Mouse (Mus musculus) heart, adult 18-20 months (tissue): ENCODE results near the gene Dapp1. TPM values are rescaled to one million over a fixed set of nuclear protein-coding genes. Genes with fewer than 3 reads are reported as not detected.
"Not testable (repeated sequence)": the region's sequence is repeated elsewhere in the genome, so short reads cannot be mapped to it uniquely, and the experiment has no call there.

ENCODE experiments used
- DNase-seq, 2 experiments: peaks; one replicate each; pipeline ENCODE4 v3.0.0; 2021 to 2022; ENCODE audit warnings: mixed read lengths in 1 of 2
- total RNA-seq, 2 experiments: library from RNA; stranded (reverse); gene quantifications; 2 replicates each; pipeline ENCODE4 v1.2.3; 2021

The Dapp1 gene
- total RNA-seq, 2 experiments from 2014 or later = 5.4 to 9.7 TPM

DNA sequence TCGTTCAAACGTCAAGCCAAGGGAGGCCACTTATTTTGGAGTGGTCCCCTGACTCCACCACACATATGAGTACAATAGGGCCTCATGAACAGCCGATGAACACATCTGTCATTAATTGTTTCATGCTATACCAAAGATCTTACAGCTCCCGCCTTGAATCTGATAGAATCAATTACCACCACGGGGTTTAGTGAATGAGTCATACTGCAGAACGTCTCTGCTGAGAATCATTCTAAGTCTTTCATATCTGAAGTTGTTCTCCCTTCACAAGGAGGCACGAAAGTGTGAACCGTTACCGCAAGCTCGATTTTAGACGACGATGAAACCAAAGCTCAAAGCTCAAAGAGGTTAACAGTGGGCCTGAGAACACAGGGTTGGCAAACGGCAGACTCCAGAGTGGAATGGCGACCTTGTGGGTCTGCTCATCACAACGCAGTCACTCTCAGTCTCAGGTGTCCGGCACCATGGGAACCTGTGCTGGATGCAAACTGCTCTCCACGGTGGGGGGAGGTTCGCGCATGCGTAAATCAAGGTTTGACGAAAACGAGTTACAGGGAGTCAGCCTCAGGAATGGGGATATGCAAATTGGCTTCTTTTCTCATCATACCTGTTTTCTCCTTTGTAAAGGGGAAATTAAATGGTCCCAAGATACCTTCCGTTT, 27.0 kb downstream of the Dapp1 start:
- DNase-seq = no peak

DNA sequence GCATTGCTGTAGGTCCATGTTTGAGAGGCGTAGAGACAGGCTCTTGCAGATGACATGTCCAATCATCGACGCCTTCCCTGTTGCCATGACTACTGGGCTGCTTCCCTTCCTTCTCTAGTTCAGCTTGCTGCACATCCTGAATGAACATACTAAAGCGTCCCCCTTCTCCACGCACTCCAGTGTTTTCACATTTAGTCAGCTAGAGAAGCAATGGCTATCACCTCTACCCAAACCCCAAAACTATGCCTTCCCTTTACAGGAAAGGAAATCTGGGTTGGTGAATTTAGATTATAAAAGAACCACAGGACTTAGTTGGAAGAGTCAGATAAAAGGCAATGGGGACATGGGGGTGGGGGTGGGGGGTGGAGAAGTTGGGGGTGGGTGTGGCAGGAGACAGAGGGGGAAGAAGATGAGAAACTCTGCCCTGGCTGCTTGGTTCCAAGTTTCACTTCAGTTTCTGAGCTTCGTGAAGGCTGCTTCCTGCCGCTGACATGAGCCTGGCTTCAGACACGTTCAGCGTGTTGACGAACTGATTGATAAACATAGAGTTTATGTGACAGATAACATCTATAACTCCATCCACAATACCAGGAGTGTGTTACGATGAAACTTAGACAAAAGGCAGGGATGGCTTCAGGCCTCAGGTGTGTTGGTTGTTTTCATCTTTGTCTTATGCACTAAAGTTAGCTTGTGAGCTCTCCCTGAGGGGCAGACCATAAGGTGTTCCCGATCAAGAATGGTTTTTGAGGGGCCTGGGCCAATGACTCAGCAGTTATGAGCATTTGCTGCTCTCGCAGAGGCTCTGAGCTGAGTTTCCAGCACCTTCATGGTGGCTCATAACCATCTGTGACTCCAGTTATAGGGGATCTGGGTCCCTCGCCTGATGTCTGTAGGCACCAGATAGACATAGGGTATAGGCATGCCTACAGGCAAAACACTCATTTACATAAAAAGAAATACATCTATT, 28.1 kb downstream of the Dapp1 start:
- peak in 1 of 2 experiments; percentile 62 for DNase-seq

DNA sequence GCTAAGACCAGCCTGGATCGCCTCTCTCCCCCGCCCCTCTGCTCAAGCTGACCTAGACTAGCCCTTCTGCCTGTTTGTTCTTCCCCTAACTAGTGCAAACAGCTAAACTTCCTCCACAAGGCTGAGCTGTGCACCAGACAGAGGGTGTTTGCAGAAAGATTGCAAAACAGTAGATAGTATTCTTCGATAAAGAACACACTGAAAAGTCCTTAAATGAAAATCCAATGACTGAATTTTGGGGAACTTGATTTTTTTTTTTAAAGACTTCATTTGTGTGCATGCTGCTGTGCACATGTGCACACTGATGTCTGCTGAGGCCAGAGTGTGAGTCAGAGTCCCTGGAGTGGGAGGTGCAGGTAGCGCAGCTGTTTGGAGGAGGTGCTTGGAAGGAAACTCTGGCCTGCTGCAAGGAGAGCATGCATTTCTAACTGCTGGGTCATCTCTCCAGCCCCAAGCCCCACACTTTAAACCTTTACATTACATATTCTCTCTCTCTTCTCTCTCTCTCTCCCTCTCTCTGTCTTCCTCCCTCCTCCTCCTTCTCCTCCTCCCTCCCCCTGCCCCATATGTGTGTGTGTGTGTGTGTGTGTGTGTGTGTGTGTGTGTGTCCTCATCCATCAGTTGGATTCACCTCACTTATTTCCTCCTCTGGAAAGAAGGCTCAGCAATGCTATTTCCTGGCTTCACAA, 29.0 kb downstream of the Dapp1 start:
- peak in 1 of 2 experiments; percentile 75 for DNase-seq

DNA sequence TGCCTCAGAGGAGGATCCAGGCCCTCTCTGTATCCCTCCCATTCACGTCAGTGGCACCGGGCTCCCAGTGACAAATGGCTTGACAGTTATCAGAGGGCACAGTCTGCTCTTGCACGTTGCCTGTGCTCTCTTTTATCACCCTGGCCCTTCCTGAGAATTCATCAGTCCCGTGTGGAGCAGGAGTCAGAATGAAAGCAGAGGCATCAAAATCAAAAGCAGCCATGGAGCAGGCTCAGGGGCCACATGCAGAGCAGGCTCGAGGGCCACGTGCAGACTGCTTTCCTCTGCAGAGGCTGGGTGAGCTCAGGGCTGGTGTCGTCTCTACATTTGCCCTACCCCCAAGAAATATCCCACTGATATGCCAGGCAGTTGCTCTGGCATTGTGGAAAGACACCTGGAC, 29.5 kb downstream of the Dapp1 start:
- no peak for DNase-seq

DNA sequence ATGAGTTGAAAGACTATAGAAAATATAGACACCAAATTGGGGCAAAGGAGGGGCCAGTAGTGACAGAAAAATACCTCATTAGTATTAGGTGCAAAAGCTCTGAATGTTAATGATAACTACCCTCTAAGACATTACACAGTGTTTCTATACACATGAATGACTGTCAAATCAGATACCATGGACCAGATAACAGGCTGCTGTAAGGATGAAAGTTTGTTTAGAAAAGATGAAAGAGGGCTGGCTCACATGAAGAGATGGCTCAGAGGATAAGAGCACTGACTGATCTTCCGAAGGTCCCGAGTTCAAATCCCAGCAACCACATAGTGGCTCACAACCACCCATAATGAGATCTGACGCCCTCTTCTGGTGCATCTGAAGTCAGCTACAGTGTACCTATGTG, 30.0 kb downstream of the Dapp1 start:
- not testable (repeated sequence) for DNase-seq

DNA sequence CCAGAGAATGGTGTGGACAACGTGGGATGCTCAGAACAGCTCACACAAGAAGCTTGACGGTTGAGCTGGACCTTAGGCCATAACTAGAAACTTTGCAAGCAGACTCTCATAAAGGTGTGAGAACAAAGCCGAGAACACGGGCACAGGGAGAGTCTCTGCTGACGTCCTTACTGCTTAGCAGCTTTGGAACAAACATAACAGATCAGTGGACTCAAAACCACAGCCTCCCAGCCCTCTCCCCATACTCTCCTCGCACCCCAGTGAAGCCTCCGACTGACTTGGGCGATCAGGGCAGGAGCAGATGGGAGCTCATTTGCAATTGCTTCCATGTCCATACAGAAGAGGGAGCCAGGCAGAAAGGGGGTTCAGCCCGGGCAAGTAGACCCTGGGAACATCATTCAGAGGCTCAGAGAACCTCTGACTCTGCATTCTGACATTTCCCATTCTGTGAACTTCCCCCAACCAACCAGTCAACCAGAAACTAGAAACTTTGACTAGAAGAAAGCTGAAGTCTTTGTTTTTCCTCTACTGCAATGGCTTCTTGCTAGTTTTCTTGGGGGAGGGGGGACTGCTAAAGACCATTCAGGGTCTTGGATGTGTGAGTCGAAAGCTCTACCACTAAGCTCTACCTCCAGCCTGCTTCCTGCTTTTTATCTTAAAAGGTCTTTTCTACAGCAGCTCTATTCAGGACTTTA, 31.0 kb downstream of the Dapp1 start:
- no peak for DNase-seq

DNA sequence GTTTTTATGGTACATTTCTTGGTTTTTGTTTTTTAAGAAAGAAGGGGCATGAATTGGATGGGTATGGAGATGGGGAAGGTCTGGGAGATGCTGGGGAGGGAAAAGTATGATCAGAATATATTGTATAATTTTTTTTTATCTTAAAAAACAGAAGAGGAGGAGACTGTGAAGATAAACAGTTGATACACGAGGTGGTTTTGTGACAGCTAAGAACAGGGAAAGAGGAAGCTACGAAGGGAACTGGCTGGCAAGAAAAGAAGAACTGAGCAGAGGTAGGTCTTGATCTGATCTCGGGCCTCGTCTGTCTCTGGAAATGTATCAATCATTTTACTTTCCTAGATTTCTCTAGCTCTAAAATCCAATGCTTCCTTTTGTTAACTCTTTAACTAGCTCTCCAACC, 33.8 kb downstream of the Dapp1 start:
- peak in 1 of 2 experiments; percentile 36 for DNase-seq

DNA sequence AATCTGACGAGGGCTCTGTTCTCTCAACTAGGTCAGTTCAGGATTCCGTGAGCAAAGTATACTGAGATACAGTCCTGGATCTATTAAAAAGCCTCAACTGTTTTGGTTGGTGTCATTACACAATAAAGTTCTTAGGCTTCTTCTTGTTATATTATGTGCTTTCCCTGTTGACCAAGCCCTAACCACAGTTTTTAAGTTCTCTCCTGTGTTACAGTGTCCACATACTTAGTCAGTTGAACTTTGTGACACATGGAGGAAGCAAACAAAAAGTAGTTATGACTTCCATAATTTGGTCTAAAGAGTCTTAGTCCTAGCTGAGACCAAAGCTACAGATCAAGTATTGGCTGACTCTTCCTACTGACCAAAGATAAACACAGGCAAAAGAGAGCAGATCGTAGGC, 34.5 kb downstream of the Dapp1 start:
- DNase-seq = no peak

DNA sequence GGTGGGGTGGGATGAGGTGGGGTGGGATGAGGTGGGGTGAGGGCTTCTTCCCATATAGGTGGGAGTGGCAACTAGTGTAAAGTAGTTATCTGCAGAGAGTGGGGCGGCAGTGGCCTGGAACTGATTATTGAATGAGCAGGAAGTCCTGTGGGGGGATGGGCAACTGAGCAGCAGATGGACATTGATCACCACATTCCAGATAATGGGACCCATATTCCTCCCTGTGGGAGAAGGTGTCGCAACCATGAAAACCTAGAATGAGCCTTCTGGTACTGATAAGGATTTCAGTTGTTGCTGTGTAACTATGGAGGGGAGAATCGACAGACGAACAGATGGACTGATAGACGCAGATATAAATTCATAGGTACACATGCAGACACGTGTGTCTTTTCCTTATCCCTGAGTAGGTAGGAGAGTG, 37.6 kb downstream of the Dapp1 start:
- DNase-seq = no peak

DNA sequence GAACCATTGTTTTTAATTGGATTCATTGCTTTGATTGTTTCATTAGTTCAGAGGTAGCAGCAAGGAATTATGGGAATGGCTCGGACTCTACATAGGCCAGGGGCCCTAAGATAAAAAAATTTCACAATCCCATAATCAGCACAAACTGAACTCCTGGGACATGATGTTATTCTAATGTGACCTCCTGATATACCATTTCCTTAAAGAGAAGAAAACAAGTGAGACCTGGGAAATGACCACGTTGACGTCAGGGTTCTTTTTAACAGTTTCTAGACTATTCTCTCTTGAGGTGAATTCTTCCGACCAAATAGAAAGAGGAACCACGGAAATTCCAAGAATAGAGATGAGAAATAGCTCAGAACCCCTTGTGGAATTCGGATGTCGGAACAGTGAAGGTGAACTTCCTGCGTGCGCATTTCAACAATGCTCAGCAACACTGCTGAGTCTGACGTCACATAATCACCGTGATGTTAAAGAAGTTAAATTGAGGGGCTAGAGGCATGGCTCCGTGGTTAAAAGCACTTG, 39.2 kb downstream of the Dapp1 start:
- DNase-seq = no peak

DNA sequence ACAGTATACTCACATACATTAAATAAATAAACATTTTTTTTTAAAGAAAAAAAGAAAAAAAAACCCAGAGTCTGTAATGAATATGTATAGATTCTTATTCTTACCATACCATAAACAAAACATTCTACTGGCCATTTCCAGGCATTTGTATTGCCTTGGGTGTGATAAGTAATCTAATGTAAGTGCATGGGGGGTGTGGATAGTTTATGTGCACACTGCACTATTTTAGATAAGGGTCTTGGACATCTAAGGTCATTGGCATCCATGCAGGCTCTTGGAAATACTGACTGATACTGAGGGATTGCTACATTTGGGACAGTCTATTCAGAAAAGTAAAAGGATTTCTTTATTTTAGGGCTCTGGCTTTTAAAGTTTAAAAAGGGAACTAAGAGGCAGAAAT, 39.8 kb downstream of the Dapp1 start:
- no peak for DNase-seq

DNA sequence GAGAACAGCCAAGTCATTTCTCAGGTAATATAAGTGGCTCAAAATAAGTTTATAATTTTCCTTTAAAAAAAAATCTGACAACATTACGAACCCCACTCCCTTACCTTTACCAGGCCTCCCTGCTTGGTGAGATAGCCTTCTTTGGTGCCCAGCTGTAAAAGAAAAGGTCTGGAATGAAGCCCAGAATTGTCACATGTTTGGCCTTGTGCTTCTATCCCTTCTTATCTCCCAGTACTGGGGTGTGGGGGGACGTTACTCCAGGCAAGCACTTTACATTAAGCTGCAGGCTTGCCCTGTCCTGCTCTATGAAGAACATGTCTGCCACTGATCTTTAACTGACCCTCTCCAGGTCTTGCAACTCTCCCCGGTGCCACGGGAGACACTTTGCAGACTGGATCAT, 40.6 kb downstream of the Dapp1 start:
- DNase-seq = peak; percentile 77 to 82

DNA sequence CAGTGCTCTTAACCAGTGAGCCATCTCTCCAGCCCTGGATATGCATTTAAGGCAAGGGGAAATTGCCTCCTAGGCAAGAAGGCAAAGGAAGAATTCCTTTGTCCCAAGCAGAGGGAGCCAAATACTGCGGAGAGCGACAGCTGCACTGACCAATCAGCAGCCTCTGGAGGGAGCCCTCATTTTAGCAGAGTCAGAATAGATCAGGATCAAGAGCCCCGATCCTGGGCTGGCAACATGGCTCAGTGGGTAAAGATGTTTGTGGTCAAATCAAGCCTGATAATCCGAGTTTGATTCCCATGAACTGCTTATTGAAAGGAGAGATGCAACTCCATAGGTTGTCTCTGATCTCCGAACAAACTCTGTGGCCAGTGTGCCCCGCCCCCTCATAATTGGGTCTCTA, 42.7 kb downstream of the Dapp1 start:
- peak; percentile 60 to 64 for DNase-seq

DNA sequence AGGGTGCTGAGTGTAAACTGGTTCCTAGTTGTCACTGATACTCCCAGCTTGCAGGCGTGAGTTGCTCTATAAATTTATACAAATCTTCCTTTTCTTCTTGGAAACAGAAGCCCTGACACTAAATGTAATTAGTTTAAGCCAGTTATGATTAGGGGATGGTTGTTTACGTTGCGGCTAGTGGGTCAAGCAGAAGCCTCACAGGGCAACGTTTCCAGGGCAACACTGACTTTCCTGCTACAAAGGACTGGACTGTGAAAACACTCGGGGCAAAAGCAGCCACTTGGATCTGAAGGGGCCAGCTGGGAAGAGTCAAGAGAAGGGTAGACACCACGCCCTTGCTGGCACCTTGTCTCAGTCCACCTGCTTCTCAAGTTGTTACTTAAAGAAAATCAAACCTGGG, 44.8 kb downstream of the Dapp1 start:
- no peak for DNase-seq

DNA sequence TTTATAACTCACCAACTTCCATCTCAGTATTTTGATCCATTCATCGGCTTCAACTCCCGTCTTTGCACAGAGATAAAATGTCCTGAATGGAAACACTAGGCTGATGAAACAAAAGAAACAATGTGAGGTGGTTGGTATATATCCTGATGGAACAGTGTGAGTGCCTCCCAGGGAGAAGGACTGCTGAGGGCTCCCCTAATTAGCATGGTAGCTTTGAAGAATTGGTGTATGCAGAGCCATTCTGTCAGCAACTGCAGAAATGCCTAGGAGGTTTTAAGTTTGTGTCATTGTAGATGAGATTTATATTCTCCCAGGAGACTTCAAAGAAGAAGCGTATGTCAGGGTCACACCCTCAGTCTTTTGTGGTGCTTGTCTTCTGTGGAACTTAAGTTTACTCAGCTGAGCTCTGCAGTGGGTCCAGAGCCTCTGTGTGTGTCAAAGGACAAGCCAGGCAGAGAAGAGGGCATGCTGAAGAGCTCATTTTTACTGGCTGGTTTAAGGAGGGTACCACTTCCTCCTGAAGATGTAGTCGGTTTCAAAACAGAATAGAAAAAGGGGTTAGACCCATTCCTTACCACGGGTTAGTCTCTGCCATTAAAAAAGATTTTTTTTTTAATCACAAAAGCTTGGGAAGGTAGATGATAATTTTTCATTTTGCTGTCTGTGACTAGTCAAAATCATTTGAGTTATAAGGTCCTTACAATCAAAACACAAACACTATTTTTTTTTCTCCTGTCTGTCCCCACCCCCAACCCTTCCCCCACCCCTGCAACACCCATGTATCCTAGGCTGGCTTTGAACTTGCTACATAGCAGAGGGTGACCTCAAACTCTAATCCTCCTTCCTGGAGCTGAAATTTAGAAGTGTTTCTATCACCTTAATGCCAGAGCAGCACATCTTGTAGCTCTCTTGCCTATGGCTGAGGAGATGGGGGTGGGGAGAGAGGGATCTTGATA, 45.5 kb downstream of the Dapp1 start:
- DNase-seq = no peak

DNA sequence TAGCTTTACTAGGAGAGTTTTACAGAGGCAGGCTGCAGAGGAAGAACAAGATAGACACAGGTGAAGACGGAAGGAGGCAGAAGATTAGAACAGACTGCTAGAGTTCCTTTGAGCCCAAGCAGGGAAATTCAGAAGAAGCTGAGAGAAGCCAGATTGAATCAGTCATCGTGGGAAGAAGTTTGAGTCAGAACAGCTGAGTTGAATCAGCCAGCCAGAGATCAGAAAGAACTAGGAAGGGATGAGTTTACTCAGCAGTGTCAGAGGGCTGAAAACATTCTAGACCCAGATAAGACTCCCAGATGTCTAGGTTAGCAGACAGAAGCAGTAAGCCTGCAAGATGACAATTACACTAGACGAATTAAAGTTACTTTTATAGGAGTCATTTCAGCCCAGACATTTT, 47.4 kb downstream of the Dapp1 start:
- no peak for DNase-seq

DNA sequence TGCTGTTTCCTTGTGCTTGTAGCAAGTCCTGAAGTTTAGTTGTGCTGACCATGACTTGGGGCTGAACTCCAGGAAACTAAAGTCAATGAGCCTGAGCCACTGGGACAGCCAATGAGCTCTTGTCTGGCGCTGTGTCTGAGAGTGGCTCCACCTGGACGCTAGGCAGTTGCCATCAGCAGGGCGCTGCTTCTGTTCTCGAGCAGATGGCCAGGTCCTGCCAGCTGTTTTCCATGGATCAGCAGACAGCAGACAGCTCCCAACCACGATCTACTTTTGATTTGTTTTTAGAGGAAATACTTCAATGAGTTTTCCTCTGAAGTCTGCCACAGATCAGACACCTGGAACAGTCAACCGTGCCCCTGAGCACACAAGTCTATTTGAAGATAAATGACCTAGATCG, 48.6 kb downstream of the Dapp1 start:
- no peak for DNase-seq

DNA sequence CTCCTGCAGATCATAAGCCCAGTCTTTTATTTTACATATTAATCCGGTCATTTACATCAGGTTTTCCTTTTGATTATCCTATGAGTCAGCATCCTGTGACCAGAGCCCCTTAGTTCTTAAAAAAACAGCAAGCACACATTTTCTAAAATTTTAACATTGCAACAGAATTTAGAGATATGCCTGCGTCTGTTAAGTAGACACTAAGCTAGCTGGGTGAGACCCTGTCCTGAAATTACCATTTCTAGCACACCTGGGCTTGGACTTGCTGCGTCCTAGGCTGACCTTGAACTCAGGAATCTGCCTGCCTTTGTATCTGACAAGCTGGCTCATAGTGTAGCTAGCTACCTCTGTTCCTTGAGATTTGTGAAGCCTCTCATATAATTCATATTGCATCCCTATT, 51.4 kb downstream of the Dapp1 start:
- DNase-seq = no peak

DNA sequence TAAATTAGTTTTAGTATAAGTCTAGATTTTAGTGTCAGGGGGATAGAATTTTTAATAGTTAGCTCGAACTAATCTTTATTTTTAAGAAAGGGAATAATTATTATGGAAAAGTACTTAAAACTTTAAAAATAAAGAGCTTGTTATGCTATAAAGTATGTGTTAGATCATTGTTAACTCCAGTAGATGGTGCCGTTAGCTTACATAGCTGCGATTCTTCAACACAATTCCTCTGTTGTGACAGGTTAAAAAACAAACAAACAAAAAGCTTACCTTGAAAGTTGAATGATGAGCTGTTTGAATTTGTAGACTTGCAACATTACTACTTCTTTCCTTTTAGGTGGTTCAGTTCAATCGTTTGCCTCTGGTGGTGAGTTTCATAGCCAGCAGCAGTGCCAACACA, 54.3 kb downstream of the Dapp1 start:
- no peak for DNase-seq

DNA sequence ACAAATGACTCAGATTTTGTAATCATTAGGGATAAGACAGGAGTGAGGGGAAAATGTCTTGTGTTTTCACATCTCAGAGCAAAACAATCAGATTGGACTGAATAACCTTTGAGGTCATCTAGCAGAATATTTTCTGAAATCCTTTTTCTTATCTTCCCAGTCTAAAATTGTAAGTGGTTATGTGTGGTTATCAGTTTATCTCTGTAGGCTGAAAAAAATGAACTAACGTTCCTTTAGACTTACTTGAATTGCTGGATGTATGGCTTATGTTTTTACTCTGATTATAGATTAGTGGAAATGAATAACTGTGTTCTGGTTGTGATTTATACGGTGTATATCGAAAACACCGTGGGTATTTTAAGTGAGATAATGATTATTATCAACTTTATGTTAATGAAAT, 60.8 kb downstream of the Dapp1 start:
- DNase-seq = no peak

DNA sequence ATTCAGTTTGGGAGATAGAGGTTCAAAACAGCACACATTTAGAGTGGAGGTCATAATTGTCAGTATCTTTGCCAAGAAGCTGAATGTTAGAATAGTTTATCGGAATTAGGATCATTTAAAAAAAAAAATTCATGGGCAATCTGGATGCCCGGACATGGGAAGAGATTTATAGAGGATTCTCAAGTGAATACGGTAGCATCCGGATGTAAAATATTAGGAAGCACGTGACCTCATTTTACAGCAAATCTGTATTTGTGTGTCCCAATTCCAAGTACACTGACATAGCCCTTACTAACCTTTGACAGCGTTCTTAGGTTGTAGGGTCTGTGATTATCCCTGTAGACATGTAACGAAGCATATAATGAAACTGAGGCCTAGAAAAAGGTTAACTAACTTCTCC, 61.9 kb downstream of the Dapp1 start:
- no peak for DNase-seq
